Mouse (Mus musculus) spleen, adult 12 weeks (tissue): ENCODE measurements around the gene Hlcs.
"Not testable (repeated sequence)": the region's sequence is repeated elsewhere in the genome, so short reads cannot be mapped to it uniquely, and the experiment has no call there.

Source experiments
- DNase-seq: peaks from one replicate; pipeline ENCODE4 v3.0.0; 2022; ENCODE audit warnings: low spot score

Gene Hlcs

DNA sequence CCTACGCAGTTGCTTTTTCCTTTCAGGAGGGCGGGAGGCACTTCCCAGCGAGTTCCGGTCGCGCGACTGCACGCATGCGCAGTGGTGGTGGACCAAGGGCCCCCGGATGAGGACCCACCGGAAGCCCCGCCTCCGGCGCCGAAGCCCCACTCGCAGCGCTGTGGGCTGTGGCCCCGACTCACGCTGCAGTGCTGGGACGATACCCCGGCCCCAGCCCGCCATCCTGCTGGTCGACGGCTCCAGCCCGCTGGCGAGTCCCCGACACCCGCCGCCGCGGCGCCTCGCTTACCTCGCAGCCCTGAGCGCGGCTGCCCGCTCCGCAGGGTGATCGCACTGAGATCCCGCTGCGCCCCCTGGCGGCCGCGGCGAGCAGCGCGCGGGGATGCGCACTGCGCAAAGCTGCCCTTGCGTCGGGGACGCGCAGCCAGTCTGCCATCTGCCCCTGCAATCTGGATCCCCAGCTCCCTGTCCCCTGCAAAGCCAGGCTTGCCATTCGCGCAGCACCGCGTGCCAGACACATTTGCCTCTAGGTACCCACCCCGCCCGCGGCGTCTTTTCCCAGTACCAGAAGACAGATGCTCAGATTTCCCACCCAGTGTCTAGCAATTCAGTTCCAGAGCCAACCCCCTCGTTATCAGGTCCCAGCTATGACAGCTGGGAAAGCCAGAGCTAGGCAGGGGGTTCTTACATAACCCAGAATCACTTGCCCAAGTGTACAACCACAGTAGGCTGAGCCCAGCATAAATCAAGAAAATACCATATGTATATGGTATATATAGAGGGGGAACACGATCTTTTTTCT, at the start of gene Hlcs:
Gene Hlcs (minus strand): TSS at position 343 of the 802 bp plus-strand sequence.
- DNase-seq, result peak; percentile 95

- no peak for DNase-seq
These were observed 49.0 kb upstream of the Hlcs start for GRCm38 (mm10) chr16:94362174-94362873.

DNA sequence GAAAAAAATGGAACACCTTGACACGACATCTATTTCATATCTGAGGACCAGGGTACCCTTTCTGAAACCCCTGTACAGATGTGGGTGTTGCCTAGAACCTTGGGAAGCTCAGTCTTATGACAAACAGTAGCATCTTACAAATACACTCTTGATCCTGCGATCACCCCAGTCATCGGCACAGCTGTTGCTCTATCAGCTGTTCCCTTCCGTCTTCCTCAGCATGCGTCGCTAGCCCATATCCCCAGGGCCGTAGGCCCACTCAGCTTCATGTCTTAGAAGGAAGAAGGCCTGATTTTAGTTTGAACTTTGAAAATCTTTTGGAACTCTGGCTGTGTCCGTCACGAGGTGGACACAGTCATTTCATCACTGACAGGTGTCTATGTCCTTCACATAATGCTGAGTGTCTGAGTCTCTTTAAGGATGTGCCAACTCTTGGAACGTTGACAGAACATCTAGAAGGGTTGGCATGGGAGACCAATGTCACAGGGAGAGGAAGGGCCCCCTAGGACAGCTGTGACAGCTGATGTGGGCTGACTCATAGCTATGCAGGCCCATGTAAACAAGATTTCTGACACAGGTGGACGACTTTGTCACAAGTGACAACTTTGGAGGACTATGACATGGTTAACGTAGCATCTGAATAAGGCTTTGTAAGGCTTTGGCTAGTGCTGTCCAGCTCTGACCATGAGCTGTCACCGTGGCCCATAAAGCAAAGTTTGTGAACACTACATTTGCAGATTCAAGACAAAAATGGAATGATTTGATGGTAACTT, 47.4 kb upstream of the Hlcs start:
- DNase-seq, result no peak

- no peak for DNase-seq
These were observed 44.7 kb upstream of the Hlcs start for GRCm38 (mm10) chr16:94358091-94358490.

DNA sequence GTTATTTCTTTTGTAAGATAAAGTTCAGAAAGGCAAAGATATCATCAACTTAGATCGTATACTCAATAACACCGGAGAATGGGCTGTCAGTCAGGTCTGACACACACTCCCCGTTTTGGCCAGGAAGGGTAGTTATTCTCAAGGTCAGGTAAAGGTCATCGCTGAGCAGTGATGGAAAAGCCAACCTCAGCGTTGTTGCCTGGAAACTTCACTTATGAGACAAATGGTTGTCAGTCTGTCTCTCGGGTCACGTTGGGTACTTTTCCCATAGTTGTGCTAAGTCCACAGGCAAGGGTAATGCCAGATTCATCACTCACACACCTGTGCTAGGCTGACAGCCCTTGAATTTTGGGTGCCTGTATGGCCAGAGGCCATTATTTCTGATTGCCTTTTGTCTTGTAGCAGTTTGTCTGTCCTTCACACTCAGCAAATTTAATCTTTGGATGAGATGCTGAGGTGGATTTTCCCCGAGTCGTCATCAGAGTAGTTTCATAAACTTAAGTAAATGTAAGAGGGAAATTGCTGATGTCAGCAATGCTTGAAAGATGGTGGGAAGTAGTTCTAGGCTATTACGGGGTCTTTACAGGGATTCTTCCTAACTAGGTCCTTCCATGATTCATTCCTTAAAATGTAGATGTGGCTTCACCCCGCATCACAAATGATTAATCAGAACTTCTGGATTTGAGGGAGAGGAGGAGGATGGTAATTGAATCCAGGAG, 43.6 kb upstream of the Hlcs start:
- DNase-seq, result no peak

GRCm38 (mm10) chr16:94356046-94356445, 42.7 kb upstream of the Hlcs start:
- no peak for DNase-seq

- peak; percentile 17 for DNase-seq
These were observed 41.1 kb upstream of the Hlcs start for GRCm38 (mm10) chr16:94354450-94354849.

- no peak for DNase-seq
These were observed 36.9 kb upstream of the Hlcs start for GRCm38 (mm10) chr16:94350287-94350677.

GRCm38 (mm10) chr16:94349588-94350286, 36.4 kb upstream of the Hlcs start:
- DNase-seq, result no peak

GRCm38 (mm10) chr16:94348779-94349178, 35.4 kb upstream of the Hlcs start:
- no peak for DNase-seq

DNA sequence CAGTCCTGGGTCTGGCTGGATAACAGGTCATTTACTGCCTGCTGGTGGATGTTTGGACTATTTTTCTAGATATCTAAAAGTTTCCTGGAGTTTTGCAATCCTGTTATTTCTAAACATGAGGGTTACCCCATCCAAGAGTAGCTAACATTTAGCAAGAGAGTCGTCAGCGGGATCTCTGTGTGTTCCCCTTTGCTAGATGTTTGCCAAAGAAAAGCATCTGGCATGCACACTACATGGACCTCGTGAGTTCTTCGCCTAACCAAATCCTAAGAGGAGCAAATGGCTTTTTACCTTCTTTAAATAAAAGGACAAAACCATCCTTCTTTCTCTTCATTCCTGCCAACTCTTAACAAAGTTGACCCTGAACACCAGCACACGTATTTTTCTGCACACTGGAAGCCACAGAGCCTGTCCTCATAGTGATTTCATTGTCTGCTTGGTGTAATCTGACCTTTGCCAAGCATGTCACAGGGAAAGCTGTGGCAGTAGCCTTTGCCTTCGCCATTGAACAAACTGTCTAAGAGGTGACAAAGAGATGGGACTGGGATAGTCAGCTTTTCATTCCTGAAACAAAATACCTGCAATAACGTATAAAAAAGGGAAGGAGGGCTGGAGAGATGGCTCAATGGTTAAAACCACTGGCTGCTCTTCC, 33.8 kb upstream of the Hlcs start:
- DNase-seq, result no peak

- DNase-seq, result no peak
These were observed 32.4 kb upstream of the Hlcs start for GRCm38 (mm10) chr16:94345733-94346132.

DNA sequence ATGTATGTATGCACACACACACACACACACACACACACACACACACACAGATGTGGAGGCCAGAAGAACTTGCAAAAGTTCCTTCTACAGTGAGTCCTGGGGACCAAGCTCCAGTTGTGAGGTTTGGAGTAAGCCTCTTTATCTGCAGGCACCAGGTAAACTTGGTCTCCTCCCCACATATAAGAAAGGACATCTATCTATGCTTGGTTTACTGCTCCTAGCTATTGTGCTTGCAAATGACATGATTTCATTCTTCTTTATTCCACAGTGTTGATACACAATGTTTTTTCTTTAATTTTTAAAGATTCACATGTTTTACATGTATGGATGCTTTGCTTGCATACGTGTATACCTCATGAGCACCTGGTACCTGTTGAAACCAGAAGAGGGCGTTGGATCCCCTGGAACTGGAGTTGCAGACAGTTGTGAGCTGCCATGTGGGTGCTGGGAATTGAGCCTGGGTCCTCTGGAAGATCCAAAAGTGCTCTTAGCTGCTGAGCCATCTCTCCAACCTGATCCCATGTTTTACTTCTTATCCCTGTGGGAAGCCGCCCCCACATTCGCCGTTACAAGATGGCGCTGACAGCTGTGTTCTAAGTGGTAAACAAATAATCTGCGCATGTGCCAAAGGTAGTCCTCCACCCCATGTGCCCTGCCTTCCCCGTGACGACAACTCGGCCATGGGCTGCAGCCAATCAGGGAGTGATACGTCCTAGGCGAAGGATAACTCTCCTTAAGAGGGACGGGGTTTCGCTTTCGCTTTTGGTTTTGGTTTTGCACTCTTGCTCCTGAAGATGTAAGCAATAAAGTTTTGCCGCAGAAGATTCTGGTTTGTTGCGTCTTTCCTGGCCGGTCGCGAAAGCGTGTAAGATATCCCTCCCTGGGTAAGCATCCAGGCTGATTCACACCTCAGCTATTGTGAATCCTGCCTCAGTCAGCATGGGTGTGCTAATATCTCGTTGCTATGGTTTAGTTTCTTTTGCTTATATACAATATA, 26.1 kb upstream of the Hlcs start:
- DNase-seq, result not testable (repeated sequence)

DNA sequence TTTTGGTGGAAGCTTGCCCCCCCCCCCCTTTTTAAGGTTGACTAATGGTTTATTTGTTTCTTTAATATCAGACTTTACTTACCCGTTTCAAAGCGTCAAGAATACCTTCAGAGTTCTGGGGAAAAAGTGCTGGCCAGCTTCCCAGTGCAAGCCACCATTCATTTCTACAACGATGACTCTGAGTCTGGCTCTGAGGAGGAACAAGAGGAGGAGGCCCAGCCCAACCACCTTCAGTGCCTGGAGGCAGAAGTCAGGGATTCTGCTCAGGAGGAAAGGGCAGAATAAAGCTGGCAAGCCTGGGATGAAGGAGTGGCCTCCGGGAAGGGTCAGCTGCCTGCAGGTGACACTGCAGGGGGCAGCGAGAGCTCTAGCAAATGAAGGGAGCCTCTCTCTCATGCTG, 22.3 kb upstream of the Hlcs start:
- no peak for DNase-seq

DNA sequence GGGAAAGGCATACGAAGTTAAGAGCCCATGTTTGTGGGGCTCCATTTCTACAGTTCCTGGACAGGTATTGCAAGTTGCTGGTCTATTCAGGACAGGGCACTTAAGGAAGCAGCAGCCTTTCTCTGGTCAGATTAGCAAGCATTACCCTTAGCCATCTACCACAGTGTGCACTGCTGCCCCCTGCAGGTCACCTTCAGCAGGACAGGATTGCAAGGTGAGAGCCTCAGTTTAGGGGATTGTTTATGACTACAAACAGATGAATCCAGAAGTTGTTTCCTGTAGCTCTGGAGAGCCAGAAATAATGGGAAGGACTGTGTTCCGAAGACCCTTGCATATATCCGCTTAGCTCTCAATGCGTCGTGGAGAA, 18.5 kb upstream of the Hlcs start:
- DNase-seq, result peak; percentile 72

GRCm38 (mm10) chr16:94331233-94331885, 18.0 kb upstream of the Hlcs start:
- DNase-seq, result no peak

DNA sequence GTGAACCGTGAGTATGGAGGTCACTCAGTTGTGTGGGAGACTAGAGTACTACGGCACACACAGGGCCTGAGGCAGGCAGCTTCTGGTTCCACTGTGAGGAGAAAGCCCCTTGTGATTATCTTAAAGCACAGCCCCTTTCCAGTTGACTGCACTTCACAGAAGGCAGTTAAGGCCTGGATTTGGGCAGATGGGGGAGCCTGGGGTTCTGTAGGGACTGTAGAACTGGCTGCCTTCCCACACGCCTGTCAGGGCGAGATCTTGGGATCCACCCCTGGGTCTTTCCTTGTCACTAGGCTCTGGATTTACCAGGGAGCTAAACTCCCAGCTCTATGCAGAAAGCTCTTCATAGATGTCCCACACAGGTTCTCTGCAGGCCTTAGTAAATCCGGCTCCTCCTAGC, 17.1 kb upstream of the Hlcs start:
- no peak for DNase-seq

DNA sequence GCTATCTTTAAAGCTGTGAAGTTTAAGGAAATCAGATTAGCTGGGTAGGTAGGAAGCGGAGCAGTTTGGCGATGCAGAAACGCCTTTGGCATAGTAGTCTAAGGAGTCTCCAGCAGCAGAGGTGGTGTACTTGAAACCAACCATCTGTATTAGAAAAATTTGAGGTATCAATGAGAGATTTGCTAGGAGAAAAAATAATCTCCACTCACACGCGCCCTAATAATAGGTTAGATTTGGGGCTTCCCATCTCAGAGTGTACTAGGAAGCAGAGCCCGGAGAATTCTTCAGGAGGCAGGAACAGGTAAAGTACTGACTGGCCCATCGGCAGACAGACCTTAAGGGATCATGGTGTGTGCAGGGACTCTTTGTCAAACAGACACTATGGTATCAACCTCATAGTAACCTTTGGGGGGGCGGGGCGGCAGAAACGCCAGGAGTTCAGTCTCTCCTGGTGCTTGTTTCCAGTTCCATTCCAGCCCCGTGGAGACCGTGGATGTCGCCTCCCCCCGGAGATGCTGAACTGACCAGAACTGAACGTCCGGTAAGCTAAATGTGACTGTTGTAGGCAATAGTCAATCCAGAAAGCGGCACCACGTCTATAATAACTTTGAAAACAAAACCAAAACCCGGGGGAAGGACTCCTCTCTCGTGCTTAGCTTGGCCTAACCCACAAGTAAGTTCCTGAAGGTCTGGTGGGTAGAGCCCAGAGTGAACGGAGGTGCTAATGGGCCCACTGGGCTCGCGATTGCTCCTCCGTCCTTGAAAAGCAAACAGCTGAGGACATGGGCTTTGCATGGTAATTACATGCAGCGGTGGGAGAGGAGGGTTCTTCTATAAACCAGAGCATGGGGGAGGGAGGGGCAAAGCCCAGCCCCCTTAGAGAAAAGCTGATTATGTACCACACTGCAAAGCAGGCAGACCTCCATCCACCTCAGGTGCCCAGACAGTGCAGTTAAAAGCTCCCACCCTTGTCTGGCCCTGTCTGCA, 15.8 kb upstream of the Hlcs start:
- DNase-seq, result no peak
